Mouse (Mus musculus): ENCODE measurements at regions not wholly inside any gene's neighbourhood (a gene's known extent, or its start where the extent isn't known, plus 50 kb on each side); places are given as distances from the start of the nearest gene placed in this dataset.

DNA sequence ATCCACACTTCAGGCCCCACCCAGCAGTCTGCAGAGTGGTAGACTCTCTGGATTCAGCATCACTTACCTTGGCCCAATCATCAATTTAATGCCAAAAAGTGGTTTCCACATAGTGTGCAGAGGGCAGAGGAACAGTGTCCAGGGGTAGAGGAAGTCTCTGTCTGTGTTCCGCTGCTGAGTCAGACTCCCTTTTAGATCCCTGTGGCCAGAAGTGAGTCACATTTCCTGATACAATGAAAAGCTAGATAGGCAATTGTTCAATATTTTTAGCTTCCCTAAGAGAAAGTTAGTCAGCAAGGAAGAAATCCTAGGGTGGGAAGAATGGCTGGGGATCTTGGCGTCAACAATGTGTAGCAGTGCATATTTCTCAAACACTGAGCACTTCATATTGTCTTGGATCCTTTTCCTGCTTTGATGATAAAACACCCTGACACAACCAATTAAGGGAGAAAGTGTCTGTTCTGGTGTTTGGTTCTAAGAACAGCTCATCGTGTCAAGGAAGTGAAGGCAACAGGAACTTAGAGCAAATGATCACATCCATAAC is 114.6 kb upstream of the Alg10b start:
- Histone ChIP-seq H3K9me3 (ENCODE audit: low read length) (no peaks in the 10 kb centered on the region), H3K36me3 (ENCODE audit: insufficient read depth, low read length) (no peaks in the 10 kb centered on the region), H3K4me1 (replicated peaks; ENCODE audit: low read depth, low read length) (no peaks in the 10 kb centered on the region), H3K27me3 (ENCODE audit: insufficient read depth, low read length) (no peaks in the 10 kb centered on the region), H3K4me3 (replicated peaks; ENCODE audit: low read length) (no peak overlapping the region)
- TF ChIP-seq CTCF (conservative IDR thresholded peaks at IDR 0.05; ENCODE audit: low read length) (no peak), NANOG (IDR thresholded peaks at IDR 0.05; ENCODE audit: borderline replicate concordance, low read length) (no peak), POU5F1 (IDR thresholded peaks at IDR 0.05; ENCODE audit: borderline replicate concordance, low read length) (no peak)

DNA sequence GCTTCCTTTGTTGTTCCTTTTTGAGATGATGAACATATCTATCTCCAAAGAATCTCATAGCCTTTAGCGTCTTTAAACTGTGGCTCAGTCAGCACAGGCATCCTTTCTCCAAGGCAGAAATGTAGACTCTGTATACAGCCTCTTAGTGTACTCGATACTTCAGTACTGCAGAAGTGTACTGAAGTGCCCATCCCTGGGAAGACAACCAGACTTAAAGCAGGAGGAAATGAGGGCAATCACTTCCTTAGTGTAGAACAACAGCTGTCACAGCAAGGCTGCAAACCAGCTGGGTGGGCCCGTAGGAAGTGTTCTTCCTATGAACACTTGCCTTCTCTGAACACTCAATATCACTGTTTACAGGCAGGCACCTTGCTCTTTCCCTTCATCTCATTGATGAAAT is 110.5 kb upstream of the Alg10b start:
- TF ChIP-seq POU5F1 (IDR thresholded peaks at IDR 0.05; ENCODE audit: borderline replicate concordance, low read length), result no peak
- peak; percentile 90 for TF ChIP-seq NANOG (IDR thresholded peaks at IDR 0.05; ENCODE audit: borderline replicate concordance, low read length)
- TF ChIP-seq CTCF (conservative IDR thresholded peaks at IDR 0.05; ENCODE audit: low read length), result no peak
- no peaks in the 10 kb centered on the region for H3K27me3 ChIP-seq (ENCODE audit: insufficient read depth, low read length)
- no peaks in the 10 kb centered on the region for H3K9me3 ChIP-seq (ENCODE audit: low read length)
- H3K4me3 ChIP-seq (replicated peaks; ENCODE audit: low read length), result no peak overlapping the region
- H3K36me3 ChIP-seq (ENCODE audit: insufficient read depth, low read length), result no peaks in the 10 kb centered on the region
- H3K4me1 ChIP-seq (replicated peaks; ENCODE audit: low read depth, low read length), result no peaks in the 10 kb centered on the region

DNA sequence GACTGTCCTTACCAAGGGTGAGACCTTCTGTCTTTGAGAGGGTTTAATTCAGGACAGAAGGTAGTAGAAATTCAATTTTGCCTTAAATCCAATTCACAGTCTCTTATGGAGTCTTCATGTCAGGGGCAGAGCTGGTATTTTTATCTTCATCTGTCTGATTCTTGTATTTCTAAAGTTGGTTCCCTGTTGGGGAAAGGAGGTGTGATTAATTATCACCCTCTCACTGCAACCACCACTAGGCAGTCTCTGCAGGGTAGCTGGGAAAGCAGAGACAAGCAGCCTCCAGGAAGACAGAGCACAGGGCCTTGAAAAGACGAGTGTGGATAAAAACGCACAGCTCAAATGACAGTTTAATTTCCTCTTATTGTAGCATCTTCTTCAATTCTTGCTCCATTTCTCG is 104.4 kb upstream of the Alg10b start:
- Histone ChIP-seq H3K4me3 (replicated peaks; ENCODE audit: low read length) (no peak overlapping the region), H3K36me3 (ENCODE audit: insufficient read depth, low read length) (no peaks in the 10 kb centered on the region), H3K9me3 (ENCODE audit: low read length) (no peaks in the 10 kb centered on the region), H3K4me1 (replicated peaks; ENCODE audit: low read depth, low read length) (no peaks in the 10 kb centered on the region), H3K27me3 (ENCODE audit: insufficient read depth, low read length) (no peaks in the 10 kb centered on the region)
- TF ChIP-seq CTCF (conservative IDR thresholded peaks at IDR 0.05; ENCODE audit: low read length) (no peak), POU5F1 (IDR thresholded peaks at IDR 0.05; ENCODE audit: borderline replicate concordance, low read length) (no peak), NANOG (IDR thresholded peaks at IDR 0.05; ENCODE audit: borderline replicate concordance, low read length) (no peak)

DNA sequence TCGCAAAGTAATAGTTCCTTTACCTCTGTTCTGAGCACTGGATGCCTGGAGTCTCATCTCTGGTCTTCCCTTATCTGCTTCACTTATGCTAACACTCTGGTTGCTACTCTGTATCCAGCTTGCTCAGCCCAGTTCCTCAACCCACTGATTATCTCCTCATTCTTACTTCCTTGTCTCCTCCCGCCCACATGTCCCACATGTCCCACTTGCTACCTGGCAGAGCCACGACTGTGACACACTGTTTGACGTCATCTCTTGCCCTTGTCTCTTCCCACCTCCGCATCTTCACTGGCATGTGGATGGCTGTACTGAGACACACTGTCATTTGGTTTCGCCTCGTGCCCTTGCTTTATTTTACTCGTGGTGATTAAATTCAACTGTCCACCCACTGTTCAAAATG is 100.1 kb upstream of the Alg10b start:
- Histone ChIP-seq H3K4me1 (replicated peaks; ENCODE audit: low read depth, low read length) (no peaks in the 10 kb centered on the region), H3K36me3 (ENCODE audit: insufficient read depth, low read length) (no peaks in the 10 kb centered on the region), H3K4me3 (replicated peaks; ENCODE audit: low read length) (no peak overlapping the region), H3K9me3 (ENCODE audit: low read length) (no peaks in the 10 kb centered on the region), H3K27me3 (ENCODE audit: insufficient read depth, low read length) (no peaks in the 10 kb centered on the region)
- TF ChIP-seq POU5F1 (IDR thresholded peaks at IDR 0.05; ENCODE audit: borderline replicate concordance, low read length) (no peak), NANOG (IDR thresholded peaks at IDR 0.05; ENCODE audit: borderline replicate concordance, low read length) (no peak), CTCF (conservative IDR thresholded peaks at IDR 0.05; ENCODE audit: low read length) (no peak)

DNA sequence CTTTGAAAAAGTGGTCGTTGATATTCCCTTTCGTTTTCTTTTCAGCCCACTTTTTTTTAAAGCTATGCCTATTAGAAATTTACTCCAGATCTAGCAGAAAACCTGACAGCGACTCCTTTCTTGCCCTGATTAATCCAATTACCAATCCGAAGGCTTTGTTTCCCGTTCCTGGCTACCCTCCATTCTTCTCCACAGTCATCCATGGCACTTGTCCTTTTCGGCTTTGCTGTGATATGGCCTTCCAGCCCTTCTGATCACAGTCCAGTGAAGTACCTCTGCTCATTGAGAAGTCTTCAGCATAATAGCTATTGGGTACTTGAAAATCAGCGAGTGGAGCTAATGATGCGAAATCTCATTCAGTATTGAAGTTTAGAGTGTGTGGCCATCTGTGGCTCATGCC is 99.0 kb upstream of the Alg10b start:
- Histone ChIP-seq H3K9me3 (ENCODE audit: low read length) (no peaks in the 10 kb centered on the region), H3K4me3 (replicated peaks; ENCODE audit: low read length) (no peak overlapping the region), H3K4me1 (replicated peaks; ENCODE audit: low read depth, low read length) (no peaks in the 10 kb centered on the region), H3K36me3 (ENCODE audit: insufficient read depth, low read length) (no peaks in the 10 kb centered on the region), H3K27me3 (ENCODE audit: insufficient read depth, low read length) (no peaks in the 10 kb centered on the region)
- TF ChIP-seq POU5F1 (IDR thresholded peaks at IDR 0.05; ENCODE audit: borderline replicate concordance, low read length), result no peak
- TF ChIP-seq CTCF (conservative IDR thresholded peaks at IDR 0.05; ENCODE audit: low read length), result no peak
- TF ChIP-seq NANOG (IDR thresholded peaks at IDR 0.05; ENCODE audit: borderline replicate concordance, low read length), result no peak

DNA sequence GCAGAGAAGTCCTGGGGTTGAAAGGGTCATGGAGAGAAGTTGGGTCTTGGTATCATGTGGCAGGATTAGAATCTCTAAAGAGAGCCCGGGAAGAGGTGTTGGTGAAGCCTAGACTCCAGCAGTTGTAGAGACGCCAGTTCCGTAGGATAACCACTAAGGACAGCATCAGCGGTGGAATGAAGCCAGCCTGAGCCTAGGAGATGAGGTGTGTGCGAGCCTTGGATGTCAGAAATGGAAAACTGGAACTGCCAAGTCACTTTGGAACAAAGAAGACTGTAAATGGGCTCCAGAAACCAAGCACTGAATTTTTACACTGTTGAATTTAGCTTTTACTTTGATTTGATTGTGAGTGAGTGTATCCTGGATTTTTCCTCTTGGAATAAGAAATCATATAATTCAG is 92.3 kb upstream of the Alg10b start:
- H3K4me3 ChIP-seq (replicated peaks; ENCODE audit: low read length), result no peak overlapping the region
- H3K4me1 ChIP-seq (replicated peaks; ENCODE audit: low read depth, low read length), result no peaks in the 10 kb centered on the region
- no peaks in the 10 kb centered on the region for H3K9me3 ChIP-seq (ENCODE audit: low read length)
- H3K27me3 ChIP-seq (ENCODE audit: insufficient read depth, low read length), result no peaks in the 10 kb centered on the region
- no peaks in the 10 kb centered on the region for H3K36me3 ChIP-seq (ENCODE audit: insufficient read depth, low read length)
- TF ChIP-seq NANOG (IDR thresholded peaks at IDR 0.05; ENCODE audit: borderline replicate concordance, low read length), result no peak
- TF ChIP-seq CTCF (conservative IDR thresholded peaks at IDR 0.05; ENCODE audit: low read length), result no peak
- TF ChIP-seq POU5F1 (IDR thresholded peaks at IDR 0.05; ENCODE audit: borderline replicate concordance, low read length), result no peak

DNA sequence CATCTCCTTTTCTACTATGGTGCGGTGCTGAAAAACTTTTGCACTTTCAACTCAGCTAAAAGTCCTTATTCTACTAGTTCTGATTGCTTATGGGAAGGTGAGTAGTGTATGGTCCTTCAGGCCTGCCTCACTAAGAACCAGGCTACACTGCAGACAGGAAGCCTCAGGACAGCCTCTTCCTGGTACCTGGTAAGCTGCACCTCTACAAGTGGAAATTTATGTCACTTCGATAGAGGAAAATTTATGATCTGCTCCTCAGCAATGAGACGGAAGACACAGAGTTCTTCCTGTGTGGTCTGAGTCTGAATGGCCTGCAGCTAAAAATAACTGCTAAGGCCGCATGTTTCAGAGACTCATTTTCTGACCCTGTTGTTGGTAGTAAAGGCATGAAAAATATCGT is 83.1 kb upstream of the Alg10b start:
- Histone ChIP-seq H3K36me3 (ENCODE audit: insufficient read depth, low read length) (no peaks in the 10 kb centered on the region), H3K9me3 (ENCODE audit: low read length) (no peaks in the 10 kb centered on the region), H3K4me1 (replicated peaks; ENCODE audit: low read depth, low read length) (no peaks in the 10 kb centered on the region), H3K4me3 (replicated peaks; ENCODE audit: low read length) (no peak overlapping the region), H3K27me3 (ENCODE audit: insufficient read depth, low read length) (no peaks in the 10 kb centered on the region)
- no peak for TF ChIP-seq CTCF (conservative IDR thresholded peaks at IDR 0.05; ENCODE audit: low read length)
- no peak for TF ChIP-seq POU5F1 (IDR thresholded peaks at IDR 0.05; ENCODE audit: borderline replicate concordance, low read length)
- no peak for TF ChIP-seq NANOG (IDR thresholded peaks at IDR 0.05; ENCODE audit: borderline replicate concordance, low read length)

DNA sequence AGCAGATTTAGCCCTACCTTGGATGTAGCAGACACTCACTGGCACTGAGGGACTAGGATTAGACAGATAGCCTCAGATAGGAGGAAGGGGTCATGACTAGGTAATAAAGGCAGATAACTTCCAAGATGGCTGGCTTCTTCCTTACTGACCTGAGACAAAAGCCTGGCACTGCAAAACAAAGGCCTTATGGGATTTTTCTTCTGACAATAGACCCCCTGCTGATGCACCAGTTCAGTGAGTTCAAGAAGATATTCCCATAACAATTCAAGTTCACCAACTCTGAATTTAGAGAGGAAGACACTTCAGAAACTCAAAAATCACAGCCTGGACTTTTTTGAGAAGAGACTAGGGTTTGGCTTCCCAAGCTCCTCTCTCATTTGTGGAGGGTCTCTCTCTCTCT is 75.4 kb upstream of the Alg10b start:
- Histone ChIP-seq H3K4me1 (replicated peaks; ENCODE audit: low read depth, low read length) (peaks cover 32% of the 10 kb centered on the region), H3K27me3 (ENCODE audit: insufficient read depth, low read length) (no peaks in the 10 kb centered on the region), H3K36me3 (ENCODE audit: insufficient read depth, low read length) (no peaks in the 10 kb centered on the region), H3K9me3 (ENCODE audit: low read length) (no peaks in the 10 kb centered on the region), H3K4me3 (replicated peaks; ENCODE audit: low read length) (no peak overlapping the region)
- TF ChIP-seq POU5F1 (IDR thresholded peaks at IDR 0.05; ENCODE audit: borderline replicate concordance, low read length), result no peak
- peak; percentile 84; the same call in 1 of the 2 replicates for TF ChIP-seq NANOG (IDR thresholded peaks at IDR 0.05; ENCODE audit: borderline replicate concordance, low read length)
- no peak for TF ChIP-seq CTCF (conservative IDR thresholded peaks at IDR 0.05; ENCODE audit: low read length)

All from E14TG2a.4 (cell line).